Mouse (Mus musculus) limb, embryonic 11.5 days (tissue): Measurements from ENCODE around the gene Pkn3. TPM values are rescaled to one million over a fixed set of nuclear protein-coding genes. Genes with fewer than 3 reads are reported as not detected.
"Not testable (repeated sequence)": the region's sequence is repeated elsewhere in the genome, so short reads cannot be mapped to it uniquely, and the experiment has no call there.

Experiments
- ATAC-seq: fragments of 200-750 bp; cut with Nextera tagmentation; 2 replicates; pipeline ENCODE4 v1.8.0; 2017; ENCODE audit warnings: low read depth; ENCODE audit not compliant: insufficient number of reproducible peaks, low FRiP score, low TSS enrichment
- DNase-seq: peaks from one replicate; pipeline ENCODE4 v3.0.0-alpha.2; 2015; ENCODE audit warnings: low spot score
- H3K27ac ChIP-seq: fragments of 300-500 bp; sonication (generic); replicated peaks from 2 replicates; pipeline ENCODE4 v1.5.1; 2014; ENCODE audit warnings: low read depth, mild to moderate bottlenecking, low read length
- H3K27me3 ChIP-seq: fragments of 300-500 bp; sonication (generic); 2 replicates; pipeline ENCODE4 v1.6.1; 2014; ENCODE audit warnings: mild to moderate bottlenecking, low read length, mixed read lengths; ENCODE audit not compliant: control insufficient read depth, insufficient read depth
- H3K36me3 ChIP-seq: fragments of 300-500 bp; sonication (generic); 2 replicates; pipeline ENCODE4 v1.6.1; 2014; ENCODE audit warnings: mild to moderate bottlenecking, low read length, moderate library complexity, mixed read lengths; ENCODE audit not compliant: control insufficient read depth, insufficient read depth
- H3K4me1 ChIP-seq: fragments of 300-500 bp; sonication (generic); 2 replicates; pipeline ENCODE4 v1.6.1; 2014; ENCODE audit warnings: low read length, mixed read lengths; ENCODE audit not compliant: control insufficient read depth, insufficient read depth
- H3K4me2 ChIP-seq: fragments of 300-500 bp; sonication (generic); 2 replicates; pipeline ENCODE4 v1.6.1; 2014; ENCODE audit warnings: low read depth, mild to moderate bottlenecking, moderate library complexity; ENCODE audit not compliant: severe bottlenecking
- H3K4me3 ChIP-seq: fragments of 300-500 bp; sonication (generic); 2 replicates; pipeline ENCODE4 v1.5.1; 2014; ENCODE audit warnings: low read depth, low read length
- H3K9ac ChIP-seq: fragments of 300-500 bp; sonication (generic); 2 replicates; pipeline ENCODE4 v1.6.1; 2014; ENCODE audit warnings: mild to moderate bottlenecking, low read length
- H3K9me3 ChIP-seq: fragments of 300-500 bp; sonication (generic); 2 replicates; pipeline ENCODE4 v1.6.1; 2016; ENCODE audit warnings: low read length; ENCODE audit not compliant: control insufficient read depth
- WGBS: fragments of 180-500 bp; shearing (Covaris S2); extraction: QIAGEN DNeasy Blood & Tissue Kit; methylation state at CpG from one replicate; pipeline ENCODE4 v1.1.7; 2014; 5-methylcytosine and 5-hydroxymethylcytosine counted together
- polyA plus RNA-seq: library from polyadenylated mRNA; unstranded; fragments of >200 nt; fragmentation: Nextera tagmentation; extraction: Ambion mirVana; gene quantifications from 2 replicates; pipeline ENCODE4 v1.2.1, GENCODE M21; 2014

Gene Pkn3
- polyA plus RNA-seq, 1 experiment from 2014 or later, result 9.0 TPM

GRCm38 (mm10) chr2:30133613-30134377 lies 56.3 kb downstream of the Pkn3 start, which contains the start of gene Tbc1d13:
TSS of gene Tbc1d13 (plus strand) at chr2:30133746.
- DNase-seq (peak; percentile 94), ATAC-seq (peak; percentile 87)
- Histone ChIP-seq H3K36me3 (peaks cover 5% of the 10 kb centered on the region; the same call in 1 of the 2 replicates), H3K4me3 (peak within 1 kb of the TSS; percentile 80), H3K4me2 (peak within 1 kb of the TSS; percentile 92), H3K9ac (peak within 1 kb of the TSS; percentile 82), H3K4me1 (peaks cover 10% of the 10 kb centered on the region), H3K27ac (peak within 1 kb of the TSS; percentile 50; the same call in 1 of the 2 replicates), H3K9me3 (no peaks in the 10 kb centered on the region), H3K27me3 (no peaks in the 10 kb centered on the region)
- WGBS, result 0% methylated on average over 45 of the region's 46 CpGs

DNA sequence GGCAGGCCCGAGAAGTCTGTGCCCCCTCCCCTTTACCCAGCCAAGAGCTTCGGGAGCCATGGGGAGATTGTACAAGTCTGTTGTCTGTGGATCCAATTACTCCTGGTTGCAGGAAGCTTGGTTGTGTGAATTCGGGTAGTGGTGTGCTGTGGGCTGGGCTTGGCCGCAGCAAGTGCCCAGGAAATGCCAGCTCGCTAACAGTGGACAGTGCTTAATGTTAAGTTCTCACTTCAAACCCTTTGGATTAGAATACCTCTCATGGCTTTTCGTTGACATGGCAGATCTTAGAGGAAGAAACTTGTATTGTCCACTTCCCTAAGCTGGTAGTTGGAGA lies 56.9 kb downstream of the Pkn3 start:
- DNase-seq (no peak), ATAC-seq (no peak)
- WGBS, result 38% methylated on average over 6 of the region's 6 CpGs
- Histone ChIP-seq H3K4me2 (peak overlapping the region; percentile 92), H3K27me3 (no peaks in the 10 kb centered on the region), H3K4me3 (peak overlapping the region; percentile 80), H3K9me3 (no peaks in the 10 kb centered on the region), H3K9ac (peak overlapping the region; percentile 82), H3K27ac (no peak overlapping the region), H3K36me3 (peaks cover 5% of the 10 kb centered on the region; the same call in 1 of the 2 replicates), H3K4me1 (peaks cover 10% of the 10 kb centered on the region)

DNA sequence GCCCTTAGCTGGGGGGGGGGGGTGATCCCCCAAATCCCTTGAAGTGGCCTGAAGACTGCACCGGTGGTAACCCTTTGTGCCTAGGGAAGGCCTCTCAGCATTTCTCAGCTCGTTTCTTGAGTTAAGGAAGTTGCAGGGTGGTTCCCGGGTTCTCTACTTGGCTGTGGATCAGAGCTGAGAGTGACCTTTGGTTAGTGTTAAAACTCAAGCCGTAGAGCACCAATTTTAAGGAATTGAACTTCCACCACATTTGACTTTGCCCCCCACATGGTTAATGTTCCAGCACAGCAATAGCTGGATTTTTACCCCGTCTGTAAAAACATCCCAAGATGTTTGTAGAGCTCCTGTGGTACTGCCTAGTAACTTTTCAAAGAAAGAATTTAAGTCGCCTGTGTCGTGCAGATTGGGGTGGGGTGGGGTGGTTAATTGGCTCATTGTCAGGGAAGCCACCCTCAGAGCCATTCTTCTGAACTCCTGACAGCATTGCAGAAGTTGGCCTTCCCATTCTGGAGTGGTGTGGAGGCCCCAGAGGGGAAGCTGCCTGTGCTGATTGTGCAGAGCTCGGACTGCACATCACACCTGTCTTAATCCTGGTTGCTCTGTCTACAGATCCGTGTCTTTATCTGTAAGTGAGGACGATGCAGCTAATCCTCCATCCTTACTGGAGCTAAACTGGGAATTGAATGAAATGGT lies 57.6 kb downstream of the Pkn3 start:
- DNase-seq, result no peak
- Histone ChIP-seq H3K4me1 (peaks cover 10% of the 10 kb centered on the region), H3K36me3 (peaks cover 5% of the 10 kb centered on the region; the same call in 1 of the 2 replicates), H3K4me2 (peak overlapping the region; percentile 92; the same call in 1 of the 2 replicates), H3K9me3 (no peaks in the 10 kb centered on the region), H3K27ac (no peak overlapping the region), H3K27me3 (no peaks in the 10 kb centered on the region), H3K9ac (no peak overlapping the region; the same call in 1 of the 2 replicates), H3K4me3 (peak overlapping the region; percentile 80)
- WGBS, result 83% methylated on average over 10 of the region's 10 CpGs
- no peak for ATAC-seq

- Histone ChIP-seq H3K4me1 (peaks cover 10% of the 10 kb centered on the region), H3K27me3 (no peaks in the 10 kb centered on the region), H3K9me3 (no peaks in the 10 kb centered on the region), H3K9ac (no peak overlapping the region), H3K4me3 (no peak overlapping the region), H3K36me3 (peaks cover 9% of the 10 kb centered on the region), H3K4me2 (no peak overlapping the region), H3K27ac (no peak overlapping the region)
- no peak for ATAC-seq
- no peak for DNase-seq
- 91% methylated on average over 10 of the region's 10 CpGs for WGBS
These were observed 59.0 kb downstream of the Pkn3 start for GRCm38 (mm10) chr2:30136458-30136857.

- not testable (repeated sequence) for DNase-seq, H3K27ac ChIP-seq, H3K9me3 ChIP-seq, ATAC-seq, H3K27me3 ChIP-seq, H3K4me3 ChIP-seq, H3K4me2 ChIP-seq, H3K4me1 ChIP-seq, H3K9ac ChIP-seq
- peaks cover 25% of the 10 kb centered on the region for H3K36me3 ChIP-seq
- WGBS, result 91% methylated on average over 4 of the region's 4 CpGs
These were observed 62.5 kb downstream of the Pkn3 start for GRCm38 (mm10) chr2:30140021-30140420.

Other genes starting within 250 kb of the Pkn3 start
- 8.4 and 8.7 TPM in 2 replicates for gene Cercam, start 208.5 kb upstream of the Pkn3 start, polyA plus RNA-seq
- gene Odf2, start 188.5 kb upstream of the Pkn3 start, polyA plus RNA-seq, result 80.5 and 91.8 TPM in 2 replicates
- 65.2 and 70.4 TPM in 2 replicates for gene Gle1, start 142.3 kb upstream of the Pkn3 start, polyA plus RNA-seq
- gene Sptan1, start 112.1 kb upstream of the Pkn3 start, polyA plus RNA-seq, result 89.9 and 103 TPM in 2 replicates
- gene Wdr34, start 28.8 kb upstream of the Pkn3 start, polyA plus RNA-seq, result 32.6 and 32.8 TPM in 2 replicates
- 780 and 808 TPM in 2 replicates for gene Set, start 20.3 kb upstream of the Pkn3 start, polyA plus RNA-seq
- gene Zdhhc12, start 16.0 kb downstream of the Pkn3 start, polyA plus RNA-seq, result 32.1 and 34.1 TPM in 2 replicates
- gene Zer1, start 46.9 kb downstream of the Pkn3 start, polyA plus RNA-seq, result 6.7 and 8.7 TPM in 2 replicates
- gene Tbc1d13, start 56.1 kb downstream of the Pkn3 start, polyA plus RNA-seq, result 14.2 and 16.8 TPM in 2 replicates
- gene Endog, start 93.8 kb downstream of the Pkn3 start, polyA plus RNA-seq, result 18.3 and 20.7 TPM in 2 replicates
- 91.6 and 92.6 TPM in 2 replicates for gene Spout1, start 100.8 kb downstream of the Pkn3 start, polyA plus RNA-seq
- gene Kyat1, start 128.2 kb downstream of the Pkn3 start, polyA plus RNA-seq, result 6.1 and 7.6 TPM in 2 replicates
- 58.2 and 58.3 TPM in 2 replicates for gene Lrrc8a, start 160.0 kb downstream of the Pkn3 start, polyA plus RNA-seq
- 0.09 TPM in 1 of 2 replicates, not detected in the other for gene Gm28035, start 162.9 kb downstream of the Pkn3 start, polyA plus RNA-seq
- gene Phyhd1, start 188.5 kb downstream of the Pkn3 start, polyA plus RNA-seq, result 3.3 and 3.7 TPM in 2 replicates
- not detected in 2 replicates for gene Gm28038, start 203.4 kb downstream of the Pkn3 start, polyA plus RNA-seq
- gene Dolk, start 208.7 kb downstream of the Pkn3 start, polyA plus RNA-seq, result 24.9 and 25.0 TPM in 2 replicates
- gene Nup188, start 208.7 kb downstream of the Pkn3 start, polyA plus RNA-seq, result 69.0 and 73.7 TPM in 2 replicates